Mouse (Mus musculus) frontal cortex, adult 2 months (tissue): ENCODE measurements at regions not wholly inside any gene's neighbourhood (a gene's known extent, or its start where the extent isn't known, plus 50 kb on each side); places are given as distances from the start of the nearest gene placed in this dataset.

Experiments used
- DNase-seq, 2 experiments: peaks; one replicate each; pipeline ENCODE4 v3.0.0; 2022; ENCODE audit warnings: low spot score in 1 of 2; ENCODE audit errors: extremely low spot score in 1 of 2

DNA sequence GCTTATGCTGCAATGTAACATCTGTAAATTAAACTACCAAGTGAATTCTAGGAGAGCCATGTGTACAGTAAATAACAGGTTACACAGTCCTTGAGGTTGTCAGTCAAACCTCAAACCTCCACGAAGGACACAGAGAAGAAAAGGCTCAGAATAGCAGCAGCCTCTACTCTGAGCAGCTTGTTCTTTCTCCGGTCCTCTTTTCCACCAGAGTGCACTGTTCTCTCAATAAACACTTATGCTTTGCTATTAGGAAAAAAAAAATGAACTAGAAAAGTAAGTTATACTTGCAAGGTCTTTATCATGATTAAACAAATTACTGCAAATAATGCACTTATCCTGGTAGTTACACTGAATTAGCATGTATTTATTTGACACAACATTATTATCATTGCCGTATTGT, 89.6 kb downstream of the Amy2a5 start:
- DNase-seq = peak in 1 of 2 experiments; percentile 6

DNA sequence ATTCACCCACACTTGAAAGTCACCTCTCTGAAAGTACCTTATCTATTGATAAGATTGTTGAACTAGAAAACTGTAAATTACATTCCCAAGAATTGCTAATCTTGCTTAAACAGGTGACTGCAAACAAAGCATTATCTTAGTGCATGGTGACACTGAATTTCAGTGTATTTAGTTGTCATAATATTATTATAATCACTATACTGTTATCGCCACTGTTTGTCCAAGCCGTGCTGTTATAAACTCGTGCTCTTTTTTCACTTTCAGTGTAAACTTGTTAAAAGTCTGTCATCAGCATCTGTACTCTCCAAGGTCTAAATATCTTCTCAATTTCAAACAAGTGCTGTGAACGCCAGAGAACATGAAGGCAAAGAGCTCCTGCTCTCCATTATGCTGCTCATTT, 96.3 kb downstream of the Amy2a5 start:
- no peak for DNase-seq
